Mouse (Mus musculus) liver, embryonic 18 days (tissue): Measurements from ENCODE around the gene Dpep3. TPM values are rescaled to one million over a fixed set of nuclear protein-coding genes. Genes with fewer than 3 reads are reported as not detected.

Source experiments
- polyA plus RNA-seq: library from polyadenylated mRNA; depleted of rRNA; stranded (reverse); fragments of >200 nt; gene quantifications from 2 replicates; pipeline ENCODE4 v1.2.3, GENCODE M21; 2012; rRNA removed

Gene Dpep3
- not detected in 2 replicates for polyA plus RNA-seq

GRCm38 (mm10) chr8:105979325-105979724 is at the start of gene Dpep3:
Gene Dpep3 (minus strand): TSS chr8:105979429.

GRCm38 (mm10) chr8:106011643-106011986 is 32.4 kb upstream of the Dpep3 start, which contains the start of gene Ddx28:
Gene Ddx28 (minus strand): TSS chr8:106011882.

GRCm38 (mm10) chr8:106005875-106006274 is 26.6 kb upstream of the Dpep3 start, which contains the start of gene Dpep2nb:
Gene Dpep2nb (minus strand): TSS chr8:106005975.

GRCm38 (mm10) chr8:105990856-105991387 is 11.7 kb upstream of the Dpep3 start, which contains the start of gene Dus2:
Gene Dus2 (plus strand): TSS chr8:105991337.

GRCm38 (mm10) chr8:105965905-105966341 is 13.3 kb downstream of the Dpep3 start, which contains the start of gene Slc12a4:
Gene Slc12a4 (minus strand): TSS chr8:105966097.

GRCm38 (mm10) chr8:105943321-105943739 is 35.9 kb downstream of the Dpep3 start, which contains the start of gene Lcat:
Gene Lcat (minus strand): TSS chr8:105943382.

GRCm38 (mm10) chr8:105938306-105938669 is 40.9 kb downstream of the Dpep3 start, which contains the start of gene Psmb10:
Gene Psmb10 (minus strand): TSS chr8:105938444.

GRCm38 (mm10) chr8:105933762-105934161 is 45.5 kb downstream of the Dpep3 start, which contains the start of gene Ctrl:
Gene Ctrl (minus strand): TSS chr8:105933862.

Other genes with a start within 250 kb of the Dpep3 start
- 1.3 and 1.4 TPM in 2 replicates for gene Gfod2, start 220.8 kb downstream of the Dpep3 start, polyA plus RNA-seq
- 35.8 and 39.9 TPM in 2 replicates for gene Ranbp10, start 152.1 kb downstream of the Dpep3 start, polyA plus RNA-seq
- gene Tsnaxip1, start 151.7 kb downstream of the Dpep3 start, polyA plus RNA-seq: 0.05 and 0.08 TPM in 2 replicates
- 13.7 and 15.3 TPM in 2 replicates for gene Cenpt, start 126.2 kb downstream of the Dpep3 start, polyA plus RNA-seq
- 20.3 TPM in 2 replicates for gene Thap11, start 124.3 kb downstream of the Dpep3 start, polyA plus RNA-seq
- 59.4 and 65.4 TPM in 2 replicates for gene Nutf2, start 118.8 kb downstream of the Dpep3 start, polyA plus RNA-seq
- 13.5 and 15.0 TPM in 2 replicates for gene Edc4, start 98.5 kb downstream of the Dpep3 start, polyA plus RNA-seq
- gene Nrn1l, start 85.9 kb downstream of the Dpep3 start, polyA plus RNA-seq: 0.24 and 0.31 TPM in 2 replicates
- gene Pskh1, start 79.0 kb downstream of the Dpep3 start, polyA plus RNA-seq: 12.6 and 14.4 TPM in 2 replicates
- 0.66 and 1.1 TPM in 2 replicates for gene Ctrl, start 45.6 kb downstream of the Dpep3 start, polyA plus RNA-seq
- 49.3 and 54.3 TPM in 2 replicates for gene Psmb10, start 41.0 kb downstream of the Dpep3 start, polyA plus RNA-seq
- gene Lcat, start 36.0 kb downstream of the Dpep3 start, polyA plus RNA-seq: 212 and 219 TPM in 2 replicates
- gene Slc12a4, start 13.3 kb downstream of the Dpep3 start, polyA plus RNA-seq: 9.7 and 12.2 TPM in 2 replicates
- gene Dus2, start 11.9 kb upstream of the Dpep3 start, polyA plus RNA-seq: 6.8 and 7.1 TPM in 2 replicates
- gene Dpep2nb, start 26.5 kb upstream of the Dpep3 start, polyA plus RNA-seq: not detected in 2 replicates
- gene Ddx28, start 32.5 kb upstream of the Dpep3 start, polyA plus RNA-seq: 7.3 and 7.7 TPM in 2 replicates
- gene Nfatc3, start 79.4 kb upstream of the Dpep3 start, polyA plus RNA-seq: 7.9 and 8.0 TPM in 2 replicates
- gene Esrp2, start 157.5 kb upstream of the Dpep3 start, polyA plus RNA-seq: 28.1 and 31.0 TPM in 2 replicates
- gene Pla2g15, start 171.0 kb upstream of the Dpep3 start, polyA plus RNA-seq: 4.6 TPM in 2 replicates
- gene Slc7a6, start 189.4 kb upstream of the Dpep3 start, polyA plus RNA-seq: 2.2 and 2.3 TPM in 2 replicates
- 13.2 and 14.3 TPM in 2 replicates for gene Slc7a6os, start 231.5 kb upstream of the Dpep3 start, polyA plus RNA-seq
- gene Prmt7, start 231.5 kb upstream of the Dpep3 start, polyA plus RNA-seq: 7.6 and 8.9 TPM in 2 replicates